Mouse (Mus musculus) lung, postnatal 36 days (tissue): Measurements from ENCODE around the gene Tex21.

Experiments used
- DNase-seq: peaks from one replicate; pipeline ENCODE4 v3.0.0; 2022; ENCODE audit warnings: mixed read lengths

The Tex21 gene

DNA sequence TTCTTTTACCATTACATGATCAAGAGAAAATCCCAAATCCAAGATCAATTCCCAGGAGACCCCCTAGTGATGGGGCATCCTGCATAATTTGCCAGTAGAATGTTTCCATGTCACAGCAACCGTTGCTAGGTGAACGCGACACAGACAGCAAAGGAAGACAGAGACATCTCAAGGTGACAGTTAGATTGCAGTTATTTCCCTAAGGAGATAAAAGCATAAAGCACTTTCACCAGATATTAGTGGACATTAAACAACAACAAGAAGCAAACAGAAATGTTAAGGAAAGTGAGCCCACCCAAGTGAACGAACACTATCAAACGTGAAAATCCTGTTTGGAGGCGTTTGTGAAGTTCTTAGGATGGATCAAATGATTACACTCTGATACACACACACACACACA is at the start of gene Tex21:
TSS of gene Tex21 (minus strand) at position 101 of the 400 bp plus-strand sequence.
- DNase-seq, result no peak

DNA sequence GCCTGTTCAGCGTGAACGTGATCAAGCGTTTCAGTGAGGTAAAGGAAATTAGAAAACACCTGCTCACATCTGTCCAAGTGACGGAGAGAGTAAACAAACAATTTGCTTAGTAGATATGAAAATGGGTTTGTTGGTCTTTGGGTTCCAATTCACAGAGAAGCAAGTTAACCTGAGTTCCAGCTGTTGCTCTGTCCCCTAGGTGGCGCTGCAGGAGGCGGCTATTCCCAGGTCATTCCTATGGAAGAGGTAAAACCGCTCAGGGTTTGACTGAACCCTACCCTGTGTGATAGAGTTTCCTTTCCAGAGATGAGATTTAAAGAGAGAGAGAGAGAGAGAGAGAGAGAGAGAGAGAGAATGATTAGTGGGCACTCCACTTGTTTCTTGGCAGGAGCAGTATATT is 46.6 kb upstream of the Tex21 start:
- peak; percentile 84 for DNase-seq

DNA sequence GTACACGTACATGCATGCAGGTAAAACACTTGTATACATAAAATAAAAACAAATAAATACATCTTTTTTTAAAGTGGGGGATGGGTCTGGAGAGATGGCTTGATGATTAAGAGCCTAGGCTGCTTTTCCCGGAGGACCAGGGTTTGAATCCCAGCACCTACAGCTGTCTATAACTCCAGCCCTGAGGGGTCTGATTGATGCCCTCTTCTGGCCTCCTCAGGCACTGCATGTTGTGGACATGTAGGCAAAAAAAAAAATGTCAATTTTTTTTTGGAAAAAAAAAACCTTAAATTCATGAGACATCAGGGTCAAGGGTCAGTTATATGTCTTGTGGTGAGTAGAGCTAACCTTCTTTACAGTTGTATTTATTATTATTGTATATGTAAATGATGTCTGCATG is 43.7 kb upstream of the Tex21 start:
- no peak for DNase-seq

GRCm38 (mm10) chr12:76289428-76289827 is 42.9 kb upstream of the Tex21 start:
- no peak for DNase-seq

GRCm38 (mm10) chr12:76288494-76288893 is 41.9 kb upstream of the Tex21 start:
- no peak for DNase-seq

DNA sequence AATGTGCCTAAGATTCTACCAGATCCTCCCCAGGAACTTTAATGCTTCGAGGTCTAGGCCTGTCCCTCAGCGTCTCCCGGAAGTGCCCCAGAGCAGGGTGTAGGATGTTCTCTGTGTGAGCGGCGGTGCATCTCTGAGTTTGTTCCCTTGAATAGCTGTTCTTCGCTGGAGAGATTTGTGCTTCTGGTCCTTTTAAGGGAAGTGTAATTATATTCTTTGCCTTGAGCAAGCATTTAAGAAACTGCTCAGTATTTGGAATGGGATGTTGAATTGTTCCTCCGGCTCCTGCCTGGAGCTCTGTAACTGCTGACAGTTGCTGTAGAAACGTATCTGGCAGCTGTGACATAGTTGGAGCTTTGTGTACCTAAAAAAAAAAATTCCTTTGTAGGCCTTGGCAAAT is 41.4 kb upstream of the Tex21 start:
- no peak for DNase-seq

DNA sequence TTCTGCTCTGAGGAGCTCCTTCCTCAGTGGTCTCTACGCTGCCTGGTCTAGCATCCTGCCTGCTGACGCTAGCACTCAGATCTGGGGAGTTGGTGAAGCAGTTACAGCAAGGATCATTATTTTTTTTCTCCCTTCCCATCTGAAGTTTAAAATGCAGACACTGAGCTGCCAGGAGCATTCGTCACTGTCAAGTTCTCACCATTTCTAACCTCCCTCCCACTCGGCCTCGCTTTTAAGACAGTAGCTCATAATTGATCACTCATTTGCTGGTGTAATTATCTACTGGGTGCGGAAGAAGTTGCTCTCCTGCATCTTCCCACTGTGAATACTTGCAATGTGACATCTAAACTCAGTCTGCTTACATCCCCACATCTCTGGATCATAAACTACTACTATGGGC is 38.9 kb upstream of the Tex21 start:
- no peak for DNase-seq

- DNase-seq, result no peak
Observed at GRCm38 (mm10) chr12:76282532-76283173, 36.1 kb upstream of the Tex21 start.

GRCm38 (mm10) chr12:76282132-76282531 is 35.6 kb upstream of the Tex21 start:
- DNase-seq, result no peak

DNA sequence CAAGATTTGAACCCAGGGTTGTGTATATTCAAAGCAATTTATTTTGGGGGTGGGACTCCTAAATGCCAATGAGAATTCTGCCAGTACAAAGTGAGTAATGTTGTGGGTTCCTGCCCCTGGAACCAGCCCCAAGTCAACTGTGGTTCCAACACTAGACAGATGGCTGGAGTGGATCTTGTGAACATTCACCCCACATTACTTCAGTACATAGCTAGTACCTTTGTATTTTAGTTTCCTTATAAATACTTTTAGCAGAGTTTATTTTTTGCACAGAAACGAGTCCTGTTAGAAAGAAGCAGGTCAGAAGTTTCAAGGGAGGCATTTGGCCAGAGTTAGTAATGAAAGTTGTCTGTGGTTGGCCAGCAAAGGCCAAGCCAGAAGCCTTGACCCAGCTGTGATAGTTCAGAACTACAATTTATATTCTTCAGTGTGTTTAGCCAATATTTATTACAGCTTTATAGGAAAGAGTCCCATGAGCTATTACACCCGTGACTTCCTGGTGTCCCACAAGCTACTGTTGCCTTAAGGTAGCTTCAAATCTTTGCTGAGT is 34.6 kb upstream of the Tex21 start:
- DNase-seq, result no peak

- DNase-seq, result no peak
Observed at GRCm38 (mm10) chr12:76280556-76280955, 34.0 kb upstream of the Tex21 start.

DNA sequence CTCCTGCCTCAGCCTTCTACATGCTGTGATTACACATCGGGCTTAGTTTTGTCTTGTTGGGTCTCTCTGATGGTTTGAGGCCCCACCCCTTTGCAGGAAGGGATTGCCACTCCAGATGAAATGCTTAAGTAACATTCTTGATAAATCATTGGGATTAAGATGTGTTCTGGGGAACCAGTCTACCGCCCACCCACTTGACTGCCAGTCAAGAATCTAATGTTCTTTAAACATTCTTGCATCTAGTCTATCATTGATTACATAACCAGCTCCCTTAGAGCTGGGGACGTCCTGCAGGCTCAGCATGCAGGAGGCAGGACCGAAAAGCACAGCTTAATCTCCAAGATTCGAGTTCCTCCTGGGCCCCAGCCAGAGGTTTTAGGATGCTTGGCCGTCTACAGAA is 31.7 kb upstream of the Tex21 start:
- DNase-seq, result no peak

DNA sequence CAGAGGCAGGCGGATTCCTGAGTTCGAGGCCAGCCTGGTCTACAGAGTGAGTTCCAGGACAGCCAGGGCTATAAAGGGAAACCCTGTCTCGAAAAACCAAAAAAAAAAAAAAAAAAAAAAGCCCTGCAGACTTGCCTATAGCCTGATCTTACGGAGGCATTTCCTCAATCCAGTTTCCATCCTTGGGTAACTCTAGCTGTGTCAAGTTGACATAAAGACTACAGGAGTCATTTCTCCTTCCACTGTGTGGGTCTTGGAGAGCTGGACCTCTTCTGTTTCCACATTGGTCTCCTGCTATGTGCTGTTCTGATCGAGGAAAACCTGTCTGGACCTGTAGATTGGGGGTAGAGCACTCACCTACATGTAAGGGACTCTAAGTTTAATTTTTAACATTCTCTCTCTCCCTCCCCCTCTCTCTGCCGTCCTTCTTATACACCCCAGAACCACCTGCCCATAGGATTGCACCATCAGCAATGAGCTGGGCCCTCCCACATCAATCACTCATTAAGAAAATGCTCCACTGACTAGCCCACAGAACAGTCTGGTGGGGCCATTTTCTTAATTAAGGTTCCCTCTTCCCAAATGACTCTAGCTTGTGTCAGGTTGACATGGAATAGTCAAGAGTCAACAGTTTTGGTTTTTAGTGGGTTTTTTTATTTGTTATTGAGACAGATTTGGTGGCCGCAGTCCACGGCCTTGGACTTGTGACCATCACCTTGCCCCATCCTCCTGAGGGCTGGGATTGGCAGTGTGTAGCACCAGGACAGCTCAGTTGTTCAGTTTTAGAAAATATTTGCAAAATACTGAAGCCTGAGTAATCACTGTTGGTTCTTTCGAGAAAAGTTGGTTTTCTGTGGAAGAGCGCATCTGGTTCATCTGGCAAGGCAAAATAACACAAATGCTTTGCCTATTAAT is 26.3 kb upstream of the Tex21 start:
- no peak for DNase-seq

DNA sequence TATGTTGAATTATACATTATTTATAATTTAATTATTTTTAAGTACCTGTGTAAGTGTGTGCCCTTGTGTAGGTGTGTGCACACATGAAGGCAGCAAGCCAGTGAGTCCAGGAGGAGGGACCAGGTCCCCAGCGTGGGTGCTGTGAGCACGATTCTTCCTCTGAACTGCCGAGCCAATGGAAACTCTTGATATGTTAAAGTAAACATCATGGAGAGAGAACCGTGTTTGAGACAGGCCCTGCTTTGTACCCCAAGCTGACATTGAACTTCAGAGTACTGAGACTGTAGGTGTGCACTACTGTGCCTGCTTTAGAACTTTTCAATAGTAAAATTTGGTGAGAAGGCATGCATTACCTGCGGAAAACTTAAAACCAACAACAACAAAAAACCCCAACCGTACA is 25.0 kb upstream of the Tex21 start:
- DNase-seq, result no peak

GRCm38 (mm10) chr12:76269196-76269595 is 22.6 kb upstream of the Tex21 start:
- no peak for DNase-seq

GRCm38 (mm10) chr12:76268686-76269085 is 22.1 kb upstream of the Tex21 start:
- DNase-seq, result no peak

DNA sequence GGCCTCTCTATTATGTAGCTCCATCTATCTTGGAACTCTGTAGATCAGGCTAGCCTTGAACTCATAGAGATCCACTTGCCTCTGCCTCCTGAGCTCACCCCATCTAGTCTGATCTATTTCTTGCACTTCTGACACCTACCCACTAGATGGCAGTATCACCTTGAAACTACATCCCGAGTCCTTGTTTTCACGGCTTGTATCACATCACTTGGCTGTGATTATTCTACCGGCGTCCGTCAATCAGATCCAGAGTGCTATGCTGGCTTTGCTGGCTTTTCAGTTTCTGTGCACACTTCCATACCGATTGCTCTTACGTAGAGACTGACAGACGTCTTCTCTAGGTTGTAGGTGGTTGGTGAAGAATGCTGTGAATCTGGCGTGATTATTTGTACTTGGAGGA is 20.3 kb upstream of the Tex21 start:
- DNase-seq, result peak; percentile 79

- peak; percentile 10 for DNase-seq
Observed at GRCm38 (mm10) chr12:76265001-76265400, 18.5 kb upstream of the Tex21 start.

GRCm38 (mm10) chr12:76264325-76264965 is 17.9 kb upstream of the Tex21 start:
- peak; percentile 42 for DNase-seq

DNA sequence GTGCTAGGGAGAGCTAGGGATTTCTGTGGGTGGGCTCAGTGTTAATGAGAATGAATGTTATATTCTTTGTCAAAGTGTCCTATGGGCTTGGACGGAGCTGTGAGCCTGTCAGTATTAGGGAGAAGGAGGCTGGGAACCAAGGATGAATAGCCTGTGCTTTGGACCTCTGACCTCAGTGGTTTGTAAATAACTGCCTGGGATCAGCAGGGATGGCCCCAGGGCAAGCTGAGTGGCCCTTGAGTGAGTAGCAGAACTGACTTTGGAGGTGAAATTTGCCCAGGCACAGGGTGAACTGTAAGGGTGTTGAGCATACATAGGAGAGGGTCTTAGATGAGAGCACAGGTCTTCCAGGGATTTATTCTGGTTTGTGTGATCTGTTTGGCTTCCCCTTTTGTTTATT is 17.3 kb upstream of the Tex21 start:
- no peak for DNase-seq

GRCm38 (mm10) chr12:76262918-76263317 is 16.4 kb upstream of the Tex21 start:
- DNase-seq, result no peak

GRCm38 (mm10) chr12:76261556-76261955 is 15.0 kb upstream of the Tex21 start:
- no peak for DNase-seq

GRCm38 (mm10) chr12:76260673-76261072 is 14.1 kb upstream of the Tex21 start:
- DNase-seq, result no peak
